Mouse (Mus musculus) macrophage (primary cell): Measurements from ENCODE around the gene Nckap5. TPM values are rescaled to one million over a fixed set of nuclear protein-coding genes. Genes with fewer than 3 reads are reported as not detected.

Experiments used
- H3K27ac ChIP-seq: fragments of 350-480 bp; formaldehyde crosslinking; 2 replicates; pipeline ENCODE4 v1.9.0; 2021
- H3K36me3 ChIP-seq: fragments of 350-480 bp; formaldehyde crosslinking; 2 replicates; pipeline ENCODE4 v1.9.0; 2021; ENCODE audit errors: inconsistent target
- H3K4me3 ChIP-seq: fragments of 350-480 bp; formaldehyde crosslinking; 2 replicates; pipeline ENCODE4 v1.9.0; 2021; ENCODE audit errors: inconsistent target
- H3K79me2 ChIP-seq: fragments of 350-480 bp; formaldehyde crosslinking; 2 replicates; pipeline ENCODE4 v1.9.0; 2021; ENCODE audit errors: inconsistent target
- WGBS: methylation state at CpG from one replicate; pipeline ENCODE4 v1.1.7; 2026; ENCODE audit warnings: inconsistent platforms; ENCODE audit not compliant: missing documents; 5-methylcytosine and 5-hydroxymethylcytosine counted together
- polyA plus RNA-seq: library from polyadenylated mRNA; stranded (reverse); fragments of 250-400 nt; gene quantifications from 3 replicates; pipeline ENCODE4 v1.2.4, GENCODE M21; 2018; ENCODE audit warnings: inconsistent platforms

The Nckap5 gene
- polyA plus RNA-seq, 1 experiment from 2014 or later, result not detected

GRCm38 (mm10) chr1:126360111-126360510, 470.5 kb downstream of the Nckap5 start:
- Histone ChIP-seq H3K36me3 (no peaks in the 10 kb centered on the region), H3K79me2 (no peaks in the 10 kb centered on the region), H3K4me3 (no peak overlapping the region), H3K27ac (no peak overlapping the region)
- 82% methylated on average over 3 of the region's 3 CpGs for WGBS

DNA sequence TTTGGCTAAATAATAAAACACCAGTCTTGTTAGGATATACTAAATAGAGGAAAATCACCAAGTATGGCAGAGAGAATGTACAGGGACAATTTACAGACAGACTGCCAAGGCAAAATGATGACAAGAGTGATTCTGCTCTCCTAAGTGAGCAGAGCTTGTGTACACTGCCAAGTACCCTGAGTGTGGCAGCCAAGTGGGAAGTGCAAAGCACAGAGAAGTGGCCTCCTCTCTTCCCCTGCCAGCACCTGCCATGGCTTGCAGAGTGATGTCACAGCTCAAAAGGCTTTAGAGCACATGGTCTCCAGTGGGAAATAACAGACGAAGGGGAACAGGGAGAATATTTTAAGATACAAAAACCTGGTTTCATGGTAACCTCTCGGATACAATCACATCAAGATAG, 488.8 kb downstream of the Nckap5 start:
- H3K27ac ChIP-seq, result no peak overlapping the region
- no peaks in the 10 kb centered on the region for H3K79me2 ChIP-seq
- no peak overlapping the region for H3K4me3 ChIP-seq
- WGBS, result 94% methylated on average over 2 of the region's 2 CpGs
- no peaks in the 10 kb centered on the region for H3K36me3 ChIP-seq

- no peak overlapping the region for H3K4me3 ChIP-seq
- no peaks in the 10 kb centered on the region for H3K79me2 ChIP-seq
- no peak overlapping the region for H3K27ac ChIP-seq
- H3K36me3 ChIP-seq, result no peaks in the 10 kb centered on the region
- 87% methylated on average over 3 of the region's 3 CpGs for WGBS
Measured at GRCm38 (mm10) chr1:126339250-126339649, 491.3 kb downstream of the Nckap5 start.

GRCm38 (mm10) chr1:126334202-126334601, 496.4 kb downstream of the Nckap5 start:
- Histone ChIP-seq H3K4me3 (no peak overlapping the region), H3K36me3 (no peaks in the 10 kb centered on the region), H3K79me2 (no peaks in the 10 kb centered on the region), H3K27ac (no peak overlapping the region)
- WGBS, result 68% methylated on average over 4 of the region's 4 CpGs

DNA sequence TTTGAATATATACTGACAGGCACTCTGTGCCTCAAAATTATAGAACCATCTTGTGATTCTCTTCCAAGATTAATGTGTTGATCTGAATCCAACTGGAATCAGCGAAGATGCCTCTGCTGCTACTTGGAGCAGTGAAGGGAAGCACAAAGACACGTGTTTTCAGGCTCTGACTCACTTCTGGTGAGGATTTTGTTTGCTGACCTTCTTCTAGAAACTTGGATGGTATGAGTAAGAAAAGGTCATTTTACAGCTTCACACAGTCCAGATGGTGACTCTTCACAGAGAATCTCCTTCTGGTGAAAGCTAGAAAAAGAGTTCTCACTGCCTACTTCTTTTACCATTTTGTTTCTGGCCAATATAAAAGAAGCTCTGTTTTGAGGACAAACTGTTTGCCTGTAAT, 498.6 kb downstream of the Nckap5 start:
- 80% methylated on average over 2 of the region's 2 CpGs for WGBS
- Histone ChIP-seq H3K79me2 (no peaks in the 10 kb centered on the region), H3K36me3 (no peaks in the 10 kb centered on the region), H3K4me3 (no peak overlapping the region), H3K27ac (no peak overlapping the region)

GRCm38 (mm10) chr1:126320696-126321095, 509.9 kb downstream of the Nckap5 start:
- Histone ChIP-seq H3K79me2 (no peaks in the 10 kb centered on the region), H3K36me3 (no peaks in the 10 kb centered on the region), H3K4me3 (no peak overlapping the region), H3K27ac (no peak overlapping the region)
- WGBS, result 85% methylated on average over 1 of the region's 1 CpGs

DNA sequence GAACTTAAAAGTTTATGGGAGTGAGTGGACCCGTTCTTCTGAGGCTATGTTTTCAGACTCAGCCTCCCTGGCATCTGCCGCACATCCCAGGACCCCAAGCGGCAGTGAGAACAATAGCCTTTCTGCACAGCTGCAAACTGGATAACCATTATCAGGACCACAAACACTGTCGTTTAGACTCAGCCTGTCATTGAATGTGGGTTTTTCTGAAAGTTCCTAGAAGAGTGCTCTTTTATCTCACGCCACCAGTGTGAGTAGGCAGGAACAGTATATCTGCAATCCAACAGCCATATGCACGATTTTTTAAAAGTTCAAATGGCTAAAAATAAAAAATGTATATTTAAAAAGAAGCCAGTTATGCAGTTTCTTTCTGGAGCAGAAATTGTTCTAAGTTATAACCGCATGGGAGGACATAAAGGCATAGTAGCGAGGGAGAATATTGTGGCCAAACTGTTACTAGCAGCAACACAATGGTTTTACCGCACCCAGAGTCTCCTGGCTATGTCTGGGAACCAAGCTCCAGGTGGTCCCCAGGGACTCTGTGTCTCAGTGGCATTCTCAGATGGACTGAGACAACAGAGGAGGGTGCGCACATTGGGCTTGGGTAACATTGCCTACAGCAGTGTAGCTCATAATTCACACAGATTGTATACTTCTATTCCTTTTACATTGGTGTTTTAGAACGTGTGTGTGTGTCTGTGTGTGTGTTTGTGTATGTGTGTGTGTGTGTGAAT, 512.6 kb downstream of the Nckap5 start:
- Histone ChIP-seq H3K36me3 (no peaks in the 10 kb centered on the region), H3K4me3 (no peak overlapping the region)

GRCm38 (mm10) chr1:126317345-126317744, 513.3 kb downstream of the Nckap5 start:
- WGBS, result 81% methylated on average over 4 of the region's 4 CpGs
- Histone ChIP-seq H3K79me2 (no peaks in the 10 kb centered on the region), H3K27ac (no peak overlapping the region), H3K4me3 (no peak overlapping the region), H3K36me3 (no peaks in the 10 kb centered on the region)

More for the DNA sequence above, 512.6 kb downstream of the Nckap5 start:
- 50% methylated on average over 11 of the region's 11 CpGs for WGBS
- H3K79me2 ChIP-seq, result no peaks in the 10 kb centered on the region
- no peak overlapping the region for H3K27ac ChIP-seq

DNA sequence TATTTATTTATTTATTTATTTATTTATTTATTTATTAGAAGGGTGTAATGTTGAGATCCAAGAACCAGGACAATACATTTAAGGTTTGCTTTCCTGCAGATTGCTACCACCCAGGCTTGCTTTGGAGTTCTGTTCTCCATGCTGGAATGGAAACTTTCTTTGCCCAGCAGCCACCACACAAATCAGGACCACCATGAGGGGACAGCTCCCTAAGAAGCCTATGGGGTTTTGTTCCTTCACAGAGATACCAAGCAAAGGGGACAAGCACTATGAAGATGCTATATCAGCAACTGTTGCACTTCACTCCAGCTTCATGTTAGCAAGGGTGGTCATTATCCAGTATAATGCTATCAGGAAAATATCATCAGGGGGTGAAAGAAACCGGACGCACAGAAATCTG, 513.7 kb downstream of the Nckap5 start:
- 81% methylated on average over 2 of the region's 2 CpGs for WGBS
- no peaks in the 10 kb centered on the region for H3K36me3 ChIP-seq
- H3K79me2 ChIP-seq, result no peaks in the 10 kb centered on the region
- H3K27ac ChIP-seq, result no peak overlapping the region
- H3K4me3 ChIP-seq, result no peak overlapping the region

GRCm38 (mm10) chr1:126301129-126301528, 529.5 kb downstream of the Nckap5 start:
- WGBS, result 73% methylated on average over 2 of the region's 2 CpGs
- Histone ChIP-seq H3K36me3 (no peaks in the 10 kb centered on the region), H3K4me3 (no peak overlapping the region), H3K27ac (no peak overlapping the region), H3K79me2 (no peaks in the 10 kb centered on the region)

GRCm38 (mm10) chr1:126264931-126265330, 565.7 kb downstream of the Nckap5 start:
- 86% methylated on average over 5 of the region's 5 CpGs for WGBS
- H3K36me3 ChIP-seq, result no peaks in the 10 kb centered on the region
- no peak overlapping the region for H3K4me3 ChIP-seq
- H3K27ac ChIP-seq, result no peak overlapping the region
- H3K79me2 ChIP-seq, result no peaks in the 10 kb centered on the region

DNA sequence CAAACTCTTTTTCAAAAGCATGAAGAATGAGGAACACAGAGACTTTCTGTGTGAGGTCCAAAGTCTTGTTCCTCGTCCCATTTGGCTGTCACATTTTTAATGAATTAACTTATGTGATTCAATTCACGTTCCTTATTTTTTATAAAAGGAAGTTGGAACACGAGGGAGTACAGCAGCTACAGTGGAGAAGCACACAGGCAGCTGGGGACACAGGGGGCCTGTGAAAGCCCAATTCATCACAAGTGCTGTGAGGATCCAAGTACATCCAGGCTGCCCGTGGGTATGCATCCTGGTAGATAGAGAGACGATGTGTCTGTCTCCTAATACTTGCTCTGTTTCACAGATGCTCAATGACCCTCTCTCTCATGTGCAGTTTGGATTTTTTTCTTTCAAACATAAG, 576.2 kb downstream of the Nckap5 start:
- no peaks in the 10 kb centered on the region for H3K79me2 ChIP-seq
- H3K27ac ChIP-seq, result no peak overlapping the region
- 61% methylated on average over 5 of the region's 5 CpGs for whole genome bisulfite sequencing
- H3K4me3 ChIP-seq, result no peak overlapping the region
- H3K36me3 ChIP-seq, result no peaks in the 10 kb centered on the region

GRCm38 (mm10) chr1:126253934-126254333, 576.7 kb downstream of the Nckap5 start:
- WGBS, result 94% methylated on average over 7 of the region's 7 CpGs
- Histone ChIP-seq H3K27ac (no peak overlapping the region), H3K79me2 (no peaks in the 10 kb centered on the region), H3K4me3 (no peak overlapping the region), H3K36me3 (no peaks in the 10 kb centered on the region)

- WGBS, result 85% methylated on average over 4 of the region's 4 CpGs
- no peaks in the 10 kb centered on the region for H3K79me2 ChIP-seq
- H3K27ac ChIP-seq, result no peak overlapping the region
- H3K36me3 ChIP-seq, result no peaks in the 10 kb centered on the region
- H3K4me3 ChIP-seq, result no peak overlapping the region
Measured at GRCm38 (mm10) chr1:126233196-126233595, 597.4 kb downstream of the Nckap5 start.

DNA sequence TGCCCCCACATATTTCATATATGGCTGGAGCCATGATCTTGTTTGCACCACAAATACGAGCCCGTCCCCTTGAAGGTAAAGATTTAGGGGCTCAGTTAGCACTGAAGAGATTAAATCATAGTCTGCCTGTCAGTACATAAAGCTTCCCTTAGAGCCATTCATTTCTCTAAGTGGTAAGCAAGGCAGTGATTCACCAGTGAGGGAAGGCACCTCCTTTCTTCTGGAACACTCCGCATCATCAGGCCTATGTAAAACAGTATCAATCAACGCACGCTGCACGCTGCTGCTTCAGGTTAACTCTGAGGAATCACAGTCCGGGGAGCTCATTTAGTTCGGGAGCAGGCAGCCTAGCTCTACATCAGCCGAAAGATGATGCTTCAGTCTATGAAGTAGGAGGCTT, 599.4 kb downstream of the Nckap5 start:
- WGBS, result 92% methylated on average over 9 of the region's 9 CpGs
- Histone ChIP-seq H3K36me3 (no peaks in the 10 kb centered on the region), H3K79me2 (no peaks in the 10 kb centered on the region), H3K27ac (no peak overlapping the region), H3K4me3 (no peak overlapping the region)

DNA sequence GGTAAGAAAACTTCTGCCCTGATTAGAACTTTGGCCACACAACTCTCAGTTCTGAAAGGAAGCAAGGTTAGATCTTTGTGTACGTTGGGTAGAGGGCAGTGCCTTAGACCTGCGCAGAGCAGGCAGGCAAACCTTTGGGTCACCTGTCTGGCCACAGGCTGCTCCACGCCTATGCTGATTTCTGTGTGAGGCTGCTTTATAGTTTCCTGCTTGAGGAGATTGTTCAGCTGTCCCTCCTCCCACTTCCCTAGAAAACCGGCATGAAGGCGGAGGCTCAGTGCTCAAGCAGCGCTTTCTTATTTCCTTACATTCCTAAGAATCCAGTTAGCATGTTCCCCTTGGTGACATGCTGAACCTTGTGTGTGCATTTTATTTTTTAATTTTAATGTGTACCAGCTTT, 620.4 kb downstream of the Nckap5 start:
- H3K4me3 ChIP-seq, result no peak overlapping the region
- no peak overlapping the region for H3K27ac ChIP-seq
- H3K79me2 ChIP-seq, result no peaks in the 10 kb centered on the region
- WGBS, result 51% methylated on average over 6 of the region's 6 CpGs
- H3K36me3 ChIP-seq, result no peaks in the 10 kb centered on the region
